8 mouse cellular contexts compared by ENCODE assay signal in genomic region chr13:84758568-84758900, GRCm38 (mm10).
DNase-seq lines count a peak whose midpoint lies in the region; ATAC-seq and TF ChIP-seq lines count a peak whose summit lies in the region.

No protein-coding gene starts in this region.

- peak; percentile 99 for ATAC-seq in midbrain, embryonic 16.5 days
- ATAC-seq in stomach, embryonic 15.5 days (ENCODE audit: insufficient read depth, low FRiP score, low read depth) = peak; percentile 81; the same call in 1 of the 2 replicates

- H3K27me3 ChIP-seq in limb, embryonic 10.5 days (ENCODE audit: low read depth, poor library complexity, severe bottlenecking) = no peaks in the 10 kb centered on the region
- no peaks in the 10 kb centered on the region for H3K27me3 ChIP-seq in midbrain, embryonic 16.5 days (ENCODE audit: control insufficient read depth, insufficient read depth, low read depth, low read length)
- no peaks in the 10 kb centered on the region for H3K27me3 ChIP-seq in stomach, embryonic 15.5 days (replicated peaks)

- peak overlapping the region; percentile 46 for H3K4me2 ChIP-seq in midbrain, embryonic 16.5 days (ENCODE audit: low read length)
- no peak overlapping the region for H3K4me2 ChIP-seq in stomach, embryonic 15.5 days

- no peak overlapping the region; the same call in 1 of the 2 replicates for H3K4me3 ChIP-seq in cortical plate, adult 2 months (ENCODE audit: insufficient read depth, low read length)
- no peak overlapping the region for H3K4me3 ChIP-seq in limb, embryonic 10.5 days
- H3K4me3 ChIP-seq in midbrain, embryonic 16.5 days (ENCODE audit: low read depth, low read length) = peak overlapping the region; percentile 9; the same call in 1 of the 2 replicates
- no peak overlapping the region for H3K4me3 ChIP-seq in stomach, embryonic 15.5 days (replicated peaks)

- no peaks in the 10 kb centered on the region for H3K36me3 ChIP-seq in limb, embryonic 10.5 days
- no peaks in the 10 kb centered on the region for H3K36me3 ChIP-seq in midbrain, embryonic 16.5 days (ENCODE audit: control insufficient read depth, insufficient read depth, low read length)
- H3K36me3 ChIP-seq in stomach, embryonic 15.5 days = no peaks in the 10 kb centered on the region

- H3K4me1 ChIP-seq in cortical plate, adult 2 months (ENCODE audit: control insufficient read depth, insufficient read depth, low read length) = peaks cover 5% of the 10 kb centered on the region; the same call in 1 of the 2 replicates
- no peaks in the 10 kb centered on the region for H3K4me1 ChIP-seq in limb, embryonic 10.5 days
- 0 out of 2 replicates have a peak, but pooled peaks cover 4% of the 10 kb centered on the region for H3K4me1 ChIP-seq in midbrain, embryonic 16.5 days (ENCODE audit: control insufficient read depth, insufficient read depth, low read length)
- H3K4me1 ChIP-seq in stomach, embryonic 15.5 days = no peaks in the 10 kb centered on the region

- TF ChIP-seq POLR2A in cortical plate, adult 2 months (IDR thresholded peaks at IDR 0.05; ENCODE audit: extremely low read depth, insufficient read depth, low read length) = no peak

- H3K27ac ChIP-seq in cortical plate, adult 2 months (ENCODE audit: insufficient read depth, low read length) = peak overlapping the region; percentile 98
- H3K27ac ChIP-seq in limb, embryonic 10.5 days = no peak overlapping the region
- H3K27ac ChIP-seq in midbrain, embryonic 16.5 days (ENCODE audit: low read length) = peak overlapping the region; percentile 64
- H3K27ac ChIP-seq in stomach, embryonic 15.5 days = no peak overlapping the region

- peak; percentile 88 for TF ChIP-seq CTCF in cortical plate, adult 2 months (IDR thresholded peaks at IDR 0.05; ENCODE audit: extremely low read depth, insufficient read depth, low read length)

- no peak overlapping the region for H3K9ac ChIP-seq in midbrain, embryonic 16.5 days (ENCODE audit: low read depth, low read length)
- H3K9ac ChIP-seq in stomach, embryonic 15.5 days = no peak overlapping the region

- H3K9me3 ChIP-seq in limb, embryonic 10.5 days (replicated peaks) = no peaks in the 10 kb centered on the region
- H3K9me3 ChIP-seq in midbrain, embryonic 16.5 days (replicated peaks; ENCODE audit: control insufficient read depth, low read length, poor library complexity, severe bottlenecking) = no peaks in the 10 kb centered on the region
- no peaks in the 10 kb centered on the region for H3K9me3 ChIP-seq in stomach, embryonic 15.5 days

- peak; percentile 20 for DNase-seq in urinary bladder, postnatal 14 days (ENCODE audit: low spot score)
- DNase-seq in urinary bladder, postnatal 10 days (ENCODE audit: low spot score) = no peak
- peak; percentile 10 for DNase-seq in gastrocnemius, postnatal 25 days
- peak; percentile 28 for DNase-seq in kidney, adult 18-20 months
- DNase-seq in limb, embryonic 10.5 days (ENCODE audit: low spot score) = peak; percentile 66

- under 1% methylated on average over 6 of the region's 6 CpGs for WGBS in limb, embryonic 10.5 days
- 0% methylated on average over 6 of the region's 6 CpGs for WGBS in midbrain, embryonic 16.5 days
- WGBS in stomach, embryonic 15.5 days = under 1% methylated on average over 6 of the region's 6 CpGs

Comparison
In these comparisons a context has a peak if more than half of its experiments do, and no peak if none do; other contexts are left out.
1. H3K27ac ChIP-seq: peak in cortical plate, adult 2 months (single experiment) and midbrain, embryonic 16.5 days (single experiment); none in limb, embryonic 10.5 days (single experiment) and stomach, embryonic 15.5 days (single experiment).